Mouse (Mus musculus) gastrocnemius, adult 8-10 months (tissue): ENCODE measurements around the gene Slc6a17. TPM values are rescaled to one million over a fixed set of nuclear protein-coding genes. Genes with fewer than 3 reads are reported as not detected.

Experiments used
- DNase-seq, 2 experiments: peaks; one replicate each; pipeline ENCODE4 v3.0.0; 2022; ENCODE audit warnings: low spot score in 2 of 2
- total RNA-seq, 4 experiments: library from RNA; stranded (reverse); gene quantifications; 2 replicates each; pipeline ENCODE4 v1.2.4; 2022

Slc6a17 gene
- total RNA-seq, 4 experiments from 2014 or later = 0.65 to 1.2 (median 0.80) TPM

- no peak for DNase-seq
Measured at GRCm38 (mm10) chr3:107469059-107469458, 48.8 kb downstream of the Slc6a17 start.

- DNase-seq = no peak
Measured at GRCm38 (mm10) chr3:107468106-107468505, 49.7 kb downstream of the Slc6a17 start.

DNA sequence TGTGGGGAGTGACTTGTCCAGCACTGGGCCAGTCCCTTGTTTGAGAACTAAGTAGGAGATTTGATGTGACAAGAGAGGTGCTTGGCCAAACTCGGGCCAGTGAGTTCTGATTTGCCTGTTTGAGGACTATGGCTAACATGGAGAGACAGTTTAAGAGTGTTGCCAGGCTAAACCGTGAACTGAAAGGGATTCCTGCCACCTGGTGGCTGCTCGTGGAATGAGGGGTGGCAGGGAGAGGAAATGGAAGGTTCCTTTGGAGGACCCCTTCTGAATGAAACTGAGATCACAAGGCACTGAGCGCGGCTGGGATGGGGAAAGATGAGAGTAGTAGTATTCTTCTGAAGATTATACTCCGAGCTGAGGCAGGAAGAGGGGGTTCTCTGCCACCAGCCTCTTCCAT is 51.2 kb downstream of the Slc6a17 start:
- DNase-seq = no peak

GRCm38 (mm10) chr3:107462160-107462559 is 55.7 kb downstream of the Slc6a17 start:
- peak in 1 of 2 experiments; percentile 46 for DNase-seq

DNA sequence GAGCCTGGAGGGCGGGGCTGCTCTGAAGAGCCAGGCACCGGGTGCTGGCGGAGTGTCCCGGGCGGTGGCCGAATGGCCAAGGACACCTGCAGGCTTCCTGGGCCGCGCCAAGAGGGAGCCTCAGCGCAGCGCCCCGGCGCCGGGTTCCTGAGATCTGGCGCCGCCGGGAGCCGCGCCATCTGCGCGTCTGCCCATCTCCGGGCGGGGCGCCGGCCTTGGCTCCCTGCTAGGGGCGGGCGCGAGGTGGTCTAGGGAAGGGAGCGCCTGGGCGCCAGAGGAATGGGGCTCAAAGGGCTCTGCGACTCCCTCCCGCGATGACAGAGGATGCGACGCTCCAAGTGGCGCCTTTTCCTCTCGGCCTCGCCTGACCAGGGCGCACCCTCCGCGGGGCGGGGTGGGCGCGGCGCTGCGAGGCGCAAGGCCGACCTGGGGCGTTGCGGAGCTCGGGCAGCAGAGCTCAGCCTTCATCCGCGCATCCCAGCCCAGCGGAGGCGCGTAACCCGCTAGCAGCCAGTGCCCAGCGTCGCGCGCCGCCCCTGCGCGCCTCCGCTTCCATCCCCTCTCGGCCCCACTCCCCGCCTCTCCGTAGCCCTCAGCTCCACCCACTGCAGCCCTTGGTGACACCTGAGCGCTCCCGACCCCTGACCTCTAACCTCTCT is 57.9 kb downstream of the Slc6a17 start:
- DNase-seq = peak in 1 of 2 experiments; percentile 43

- DNase-seq = no peak
Measured at GRCm38 (mm10) chr3:107459196-107459772, 58.5 kb downstream of the Slc6a17 start, which contains the start of gene Kcnc4. Gene Kcnc4 (minus strand): TSS chr3:107459552.

DNA sequence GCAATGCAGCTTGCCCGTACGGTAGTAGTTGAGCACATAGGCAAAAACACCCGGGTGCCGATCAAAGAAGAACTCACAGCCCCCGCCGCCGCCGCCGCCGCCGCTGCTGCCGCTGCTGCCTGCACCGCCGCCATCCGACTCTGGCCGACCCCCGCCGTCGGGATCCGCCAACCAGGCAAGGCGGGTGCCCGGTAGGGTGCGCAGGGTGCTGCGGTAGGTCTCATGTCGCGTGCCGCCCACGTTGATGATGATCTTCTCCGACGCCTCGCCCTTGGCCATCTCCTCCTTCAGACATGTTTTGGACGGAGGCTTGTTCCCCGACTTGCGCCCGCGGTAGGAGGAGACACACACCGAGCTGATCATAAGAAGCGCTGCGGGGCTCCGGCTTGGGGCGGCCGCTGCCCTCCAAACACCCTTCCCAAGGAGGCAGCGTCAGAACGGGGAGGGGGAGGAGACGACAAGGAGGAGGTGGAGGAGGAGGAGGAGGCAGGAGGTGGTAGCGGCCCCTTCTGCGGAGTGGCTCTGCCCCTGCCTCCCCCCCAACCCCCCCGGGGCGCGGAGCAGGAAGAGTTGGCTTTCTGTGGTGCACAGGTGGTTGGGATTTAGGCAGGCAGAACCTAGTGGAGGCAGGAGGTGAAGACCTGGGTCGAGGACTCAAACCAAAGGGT is 59.2 kb downstream of the Slc6a17 start:
- DNase-seq = no peak

DNA sequence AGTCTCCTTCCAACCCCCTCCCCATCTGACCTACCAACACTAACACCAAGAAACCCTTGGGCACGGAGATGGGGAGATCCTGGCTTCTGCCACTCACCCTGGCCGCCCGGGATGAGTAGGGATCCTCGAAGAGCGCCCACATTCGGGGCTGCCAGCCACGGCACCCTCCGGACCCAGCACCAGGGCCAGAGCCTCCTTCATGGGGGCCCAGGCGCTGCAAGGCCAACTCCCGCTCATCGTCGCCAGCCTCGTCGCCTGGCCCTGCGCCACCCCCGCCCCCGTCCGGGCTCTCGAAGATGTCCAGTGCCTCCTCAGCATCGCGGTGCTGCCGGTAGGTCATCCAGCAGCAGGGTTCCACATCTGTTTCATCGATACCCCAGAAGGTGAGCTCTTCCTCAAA is 59.7 kb downstream of the Slc6a17 start:
- DNase-seq = no peak

DNA sequence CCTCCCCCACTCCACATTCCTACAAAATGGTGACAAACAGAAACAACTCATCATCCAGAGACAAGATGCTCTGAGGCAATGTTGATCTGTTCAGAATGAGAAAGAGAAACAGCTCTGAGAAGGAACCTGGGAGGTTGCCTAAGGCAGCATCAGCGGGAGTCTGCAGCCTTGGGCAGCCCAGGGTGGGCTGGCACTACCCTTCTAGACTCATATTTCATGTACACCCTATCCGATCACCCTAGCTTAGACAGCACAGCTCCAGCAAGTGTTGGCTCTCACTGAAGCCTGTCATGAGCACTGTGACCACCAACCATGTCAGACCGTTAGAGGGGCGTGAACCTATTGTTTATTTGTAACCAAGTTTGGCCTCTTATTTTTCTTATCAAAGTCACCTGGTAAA is 63.5 kb downstream of the Slc6a17 start:
- DNase-seq = no peak

DNA sequence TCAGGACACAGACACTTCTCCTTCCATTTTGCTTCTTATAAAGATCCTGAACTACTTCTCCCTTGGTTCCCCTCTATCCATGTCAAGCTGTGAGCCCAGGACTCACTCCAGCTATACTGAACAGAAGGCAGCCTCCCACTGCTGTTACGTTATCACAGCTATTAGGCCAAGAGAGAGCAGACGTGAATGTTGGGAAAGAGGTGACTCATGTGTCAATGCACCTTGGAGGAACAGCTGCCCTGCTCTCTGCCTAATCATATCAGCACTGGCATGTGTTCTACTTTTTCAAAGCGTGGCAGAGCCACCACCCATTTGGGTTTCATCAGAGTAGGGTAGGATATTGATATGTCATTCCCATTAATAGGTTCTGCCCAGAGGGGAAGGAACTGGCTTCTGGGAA is 71.0 kb downstream of the Slc6a17 start:
- DNase-seq = no peak

GRCm38 (mm10) chr3:107443866-107444265 is 74.0 kb downstream of the Slc6a17 start:
- DNase-seq = no peak

DNA sequence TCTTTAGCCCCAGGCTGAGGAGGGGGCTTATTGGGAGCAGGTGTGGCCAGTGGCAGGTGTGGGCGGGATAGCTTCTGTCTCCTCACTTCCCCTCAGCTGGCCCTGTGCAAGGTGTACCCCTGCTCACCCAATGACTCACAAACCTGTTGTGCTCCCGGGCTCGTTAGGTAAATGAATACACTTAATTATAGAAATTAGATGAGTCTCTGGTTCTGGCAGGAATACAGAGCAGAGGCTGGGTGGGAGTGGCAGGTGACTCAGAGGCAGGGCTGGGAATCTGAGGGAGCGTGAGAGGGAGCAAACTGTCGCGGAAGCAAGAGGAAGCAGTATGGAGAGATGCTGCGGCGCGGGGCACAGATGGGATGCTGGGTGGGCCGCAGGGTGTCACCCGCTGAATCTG is 75.6 kb downstream of the Slc6a17 start:
- DNase-seq = no peak

DNA sequence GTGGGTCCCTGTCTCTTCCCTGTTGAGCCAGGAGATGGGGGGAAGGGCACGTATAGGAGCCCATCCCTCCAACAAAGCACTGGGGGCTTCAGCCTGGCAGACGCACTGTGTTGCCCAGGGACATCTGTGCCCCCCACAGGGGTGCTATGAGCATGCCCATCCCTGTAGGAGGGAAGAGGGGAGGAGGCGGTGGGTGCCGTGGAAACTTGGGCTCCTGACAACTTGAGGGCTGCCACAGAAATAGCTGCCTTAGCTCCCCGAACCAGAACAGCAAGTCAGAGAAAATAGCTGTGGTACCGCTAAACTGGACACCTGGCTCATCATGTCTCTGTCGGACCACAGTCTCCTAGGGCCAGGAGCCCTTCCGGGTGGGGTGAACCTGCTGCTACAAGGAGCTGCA is 76.5 kb downstream of the Slc6a17 start:
- DNase-seq = no peak

DNA sequence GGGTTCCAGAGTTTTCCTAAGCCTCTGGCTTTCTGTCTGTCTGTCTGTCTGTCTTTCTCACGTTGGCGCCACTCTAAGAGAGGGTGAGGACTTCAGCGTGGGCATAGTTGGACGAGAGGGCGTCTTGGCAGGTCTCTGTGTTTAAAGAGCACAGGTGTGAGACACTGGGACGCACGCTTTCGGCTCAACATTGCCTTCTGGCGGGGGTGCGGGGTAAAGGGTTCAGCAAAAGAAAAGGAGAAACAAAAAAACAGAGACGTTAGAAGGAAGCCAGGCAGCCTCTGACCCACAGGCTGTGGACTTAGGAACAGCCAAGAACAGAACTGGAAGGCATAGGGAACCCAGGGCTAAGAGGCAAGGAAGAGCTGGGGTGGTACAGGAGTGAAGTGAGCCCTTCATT is 78.5 kb downstream of the Slc6a17 start:
- DNase-seq = no peak

DNA sequence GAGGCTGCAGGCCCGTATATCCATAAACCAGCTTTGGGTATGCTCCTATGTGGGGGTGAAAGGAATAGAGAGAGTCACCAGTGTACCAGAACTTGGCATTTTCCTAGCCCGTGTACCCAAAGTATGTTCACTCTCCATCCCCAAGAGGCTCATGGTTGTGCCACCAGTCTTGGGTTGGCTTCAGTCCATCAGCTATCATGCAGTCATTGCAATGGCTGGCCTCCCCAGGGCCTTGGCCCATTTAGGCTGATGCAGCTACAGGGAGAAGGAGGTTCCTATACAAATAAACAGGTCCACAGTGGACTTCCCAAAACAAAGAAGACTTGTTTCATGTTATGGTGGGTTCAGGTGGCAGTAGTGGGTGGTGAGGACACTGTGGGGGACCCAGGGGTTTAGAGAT is 80.2 kb downstream of the Slc6a17 start:
- DNase-seq = no peak

DNA sequence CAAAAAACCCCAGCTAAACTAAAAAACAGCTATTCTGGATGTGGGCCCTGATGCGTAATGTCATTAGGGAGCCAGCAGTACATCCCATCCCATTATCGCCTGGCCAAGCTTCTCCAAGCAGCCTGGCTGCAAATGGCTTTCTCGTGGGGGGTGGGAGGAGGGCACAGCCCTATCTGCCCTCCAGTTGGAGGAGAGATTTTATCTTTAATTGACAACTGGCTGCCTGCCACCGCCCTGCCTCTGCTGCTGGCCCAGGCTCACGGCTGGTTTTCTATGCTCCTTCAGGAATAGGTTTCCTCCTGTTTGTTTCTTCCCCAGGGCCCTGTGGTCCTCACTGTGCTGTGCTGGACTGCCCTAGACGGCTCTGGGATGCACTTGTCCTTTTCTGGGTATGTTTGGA is 81.4 kb downstream of the Slc6a17 start:
- no peak for DNase-seq

GRCm38 (mm10) chr3:107433614-107434013 is 84.2 kb downstream of the Slc6a17 start:
- DNase-seq = no peak

DNA sequence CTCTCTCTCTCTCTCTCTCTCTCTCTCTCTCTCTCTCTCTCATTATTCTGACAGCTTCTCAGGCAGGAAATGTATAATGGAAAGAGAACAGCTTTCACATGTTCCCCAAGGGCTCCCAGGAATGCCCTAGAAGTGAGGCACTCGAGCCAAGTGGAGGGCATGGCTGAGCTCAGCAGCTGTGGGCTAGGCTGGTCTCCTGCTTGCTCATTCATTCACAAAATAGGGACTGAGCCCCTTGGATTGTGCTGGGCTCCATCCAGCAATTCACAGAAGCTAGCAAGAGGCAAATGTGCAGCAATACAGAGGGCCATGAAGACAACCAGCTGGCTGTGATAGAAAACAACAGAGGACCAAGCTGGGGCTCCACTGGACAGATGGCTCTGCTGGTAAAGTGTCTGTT is 86.5 kb downstream of the Slc6a17 start:
- no peak for DNase-seq

- no peak for DNase-seq
Measured at GRCm38 (mm10) chr3:107424258-107425041, 93.4 kb downstream of the Slc6a17 start.

DNA sequence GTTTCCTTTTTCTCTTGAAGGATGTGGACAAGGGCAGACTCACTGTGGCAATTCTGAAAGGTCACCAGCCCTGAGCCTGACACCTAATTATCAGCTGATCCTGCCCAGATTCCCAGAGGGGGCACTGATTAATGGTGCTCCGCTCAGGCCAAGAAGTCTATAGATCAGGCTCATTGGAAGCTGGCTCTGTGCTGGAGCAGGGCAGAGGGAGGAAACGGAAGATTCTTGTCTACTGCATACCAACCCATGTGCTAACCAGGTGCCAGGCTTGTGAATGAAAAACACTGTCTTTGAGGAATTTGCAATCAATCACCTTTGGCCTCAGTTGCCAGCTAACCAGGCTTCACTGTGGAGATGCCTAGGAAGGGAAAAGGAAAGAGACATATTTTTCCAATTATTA is 97.7 kb downstream of the Slc6a17 start:
- no peak for DNase-seq
